Mouse (Mus musculus) common myeloid progenitor, adult 5-6 weeks (primary cell): ENCODE measurements around the gene Armcx3. TPM values are rescaled to one million over a fixed set of nuclear protein-coding genes. Genes with fewer than 3 reads are reported as not detected.

ENCODE experiments used
- total RNA-seq: library from RNA; stranded (forward); fragments of 200-1000, 187-1606 nt; gene quantifications from 2 replicates; pipeline ENCODE4 v1.2.3, GENCODE M21; 2017

The Armcx3 gene
- total RNA-seq, 1 experiment from 2014 or later: 25.7 TPM

Other genes starting within 250 kb of the Armcx3 start
- 154 and 173 TPM in 2 replicates for gene Timm8a1, start 214.7 kb upstream of the Armcx3 start, total RNA-seq
- 84.5 and 111 TPM in 2 replicates for gene Btk, start 173.0 kb upstream of the Armcx3 start, total RNA-seq
- gene Rpl36a, start 170.9 kb upstream of the Armcx3 start, total RNA-seq: 6,063 and 10,653 TPM in 2 replicates
- 7.4 and 9.5 TPM in 2 replicates for gene Gla, start 155.5 kb upstream of the Armcx3 start, total RNA-seq
- 169 and 185 TPM in 2 replicates for gene Hnrnph2, start 155.4 kb upstream of the Armcx3 start, total RNA-seq
- gene Armcx4, start 70.1 kb upstream of the Armcx3 start, total RNA-seq: 7.9 and 8.1 TPM in 2 replicates
- 14.2 and 28.1 TPM in 2 replicates for gene Armcx1, start 38.6 kb upstream of the Armcx3 start, total RNA-seq
- gene Armcx6, start 5.2 kb upstream of the Armcx3 start, total RNA-seq: 6.1 and 10.4 TPM in 2 replicates
- 8.1 and 8.5 TPM in 2 replicates for gene Armcx2, start 52.6 kb downstream of the Armcx3 start, total RNA-seq
- 0.37 and 2.1 TPM in 2 replicates for gene Nxf2, start 208.2 kb downstream of the Armcx3 start, total RNA-seq